Mouse (Mus musculus): ENCODE measurements at regions not wholly inside any gene's neighbourhood (a gene's known extent, or its start where the extent isn't known, plus 50 kb on each side); places are given as distances from the start of the nearest gene placed in this dataset.

DNA sequence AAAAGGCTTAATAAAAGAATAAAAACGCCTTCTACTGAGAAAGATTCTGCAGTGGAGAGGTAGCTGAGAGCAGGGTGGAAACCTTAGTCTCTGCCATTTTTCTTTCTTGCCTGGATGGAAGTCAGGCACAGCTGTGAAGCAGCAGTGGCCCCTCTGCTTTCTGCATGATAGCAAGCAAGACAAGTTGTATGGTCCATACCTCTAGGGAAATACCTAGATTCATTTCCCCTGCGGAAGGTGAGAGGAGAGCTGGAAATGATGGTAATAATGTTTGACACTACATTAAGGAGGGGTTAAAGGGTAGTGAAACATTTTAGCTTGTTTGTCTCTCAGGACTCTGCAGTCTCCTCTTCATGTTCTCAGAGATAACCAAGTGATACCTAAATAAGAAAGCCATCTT, 930.2 kb downstream of the Synb start:
- TF ChIP-seq CTCF (conservative IDR thresholded peaks at IDR 0.05; ENCODE audit: insufficient read depth, insufficient read length, low read depth, low read length) (no peak), POLR2A (IDR thresholded peaks at IDR 0.05; ENCODE audit: low read depth, low read length) (no peak)
